Mouse (Mus musculus) kidney, adult 10 weeks (tissue): ENCODE data around the gene Sugp2. TPM values are rescaled to one million over a fixed set of nuclear protein-coding genes. Genes with fewer than 3 reads are reported as not detected.

Experiments used
- polyA plus RNA-seq: library from polyadenylated mRNA; stranded (reverse); fragments of 350-450 nt; fragmentation: Illumina TruSeq; extraction: RNeasy Lipid Tissue Mini Kit (QIAGEN cat#74804); gene quantifications from one replicate; pipeline ENCODE4 v1.2.3, GENCODE M21; 2014; ENCODE audit warnings: low read depth, low replicate concordance

Gene Sugp2
- 3.2 TPM for polyA plus RNA-seq

GRCm38 (mm10) chr8:70234080-70234780 is at the start of gene Sugp2, which contains the start of gene Armc6:
Gene Sugp2, plus strand, starts transcription at chr8:70234226.
Gene Armc6, minus strand, starts transcription at chr8:70234466.

DNA sequence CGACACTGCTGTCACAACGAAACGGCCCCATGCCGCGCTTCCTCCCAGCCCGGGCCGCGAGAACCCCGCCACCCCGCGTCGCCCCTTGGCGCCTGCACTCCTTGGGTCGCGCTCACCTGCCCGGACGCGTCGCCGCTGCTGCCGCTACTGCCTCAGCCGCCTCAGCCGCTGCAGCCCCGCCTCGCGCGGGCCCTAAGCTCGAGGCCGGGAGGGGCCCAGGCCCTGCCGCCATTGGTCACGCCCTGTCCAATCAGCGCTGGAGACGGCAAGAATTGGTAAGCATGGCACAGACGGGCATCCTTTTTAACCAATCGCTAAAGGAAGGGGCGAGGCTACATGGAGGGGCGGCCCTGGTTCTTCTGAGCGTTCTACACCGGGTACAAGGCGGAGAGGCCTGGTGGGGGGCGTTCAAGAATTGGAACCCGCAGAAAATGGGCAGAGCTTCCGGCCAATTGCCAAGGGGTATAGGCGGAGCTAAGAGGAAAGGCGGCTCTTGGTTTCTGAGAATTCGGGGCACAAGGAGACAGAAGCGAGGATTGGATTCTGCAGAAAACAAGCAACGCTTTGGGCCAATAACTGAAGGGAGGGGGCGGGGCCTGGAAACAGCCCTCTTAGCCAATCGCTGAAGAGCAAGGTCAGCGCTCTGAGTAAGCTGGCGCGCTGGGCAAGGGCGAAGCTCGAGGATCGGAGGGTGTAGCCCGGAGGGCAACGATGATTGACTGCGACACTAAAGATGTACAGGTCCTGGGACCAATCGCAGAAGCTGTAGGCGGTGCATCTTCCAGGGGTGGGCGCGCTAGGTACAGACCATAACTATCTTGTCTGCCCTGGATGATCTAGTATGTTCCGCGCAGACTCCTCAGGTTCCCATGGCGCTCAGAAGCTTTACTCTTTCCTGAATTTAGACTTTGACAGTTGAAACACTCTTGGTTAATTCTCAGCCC is 21.6 kb upstream of the Sugp2 start, which contains the start of gene Slc25a42:
Gene Slc25a42 (minus strand): TSS at position 194 of the 944 bp plus-strand sequence.

DNA sequence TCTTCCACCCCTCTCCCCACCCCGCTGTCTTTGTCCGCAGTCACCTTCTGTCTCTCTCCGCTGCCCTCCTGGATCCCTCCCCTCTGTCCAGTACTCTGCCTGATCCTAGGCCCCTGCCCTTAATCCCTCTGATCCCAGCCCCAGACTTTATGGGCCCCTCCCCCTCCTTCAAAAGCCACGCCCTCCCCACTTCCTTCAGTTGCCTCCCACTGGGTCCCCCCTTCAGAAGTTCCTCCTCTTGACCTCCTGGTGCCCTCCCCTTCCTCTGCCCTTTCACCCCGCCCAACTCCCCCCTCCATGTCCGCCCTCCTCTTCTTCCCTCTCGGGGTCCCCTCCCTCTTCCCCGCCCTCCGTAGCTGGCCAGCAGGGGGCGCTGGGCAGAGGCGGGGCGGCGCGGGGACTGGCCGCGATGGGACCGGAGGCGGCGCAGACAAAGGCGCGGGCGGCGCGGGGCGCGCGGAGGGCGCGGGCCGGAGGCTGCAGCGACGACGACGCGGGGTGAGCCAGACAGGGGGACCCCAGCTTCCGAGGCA is 48.6 kb downstream of the Sugp2 start, which contains the start of gene Homer3:
Gene Homer3 (plus strand): TSS at position 225 of the 533 bp plus-strand sequence.

DNA sequence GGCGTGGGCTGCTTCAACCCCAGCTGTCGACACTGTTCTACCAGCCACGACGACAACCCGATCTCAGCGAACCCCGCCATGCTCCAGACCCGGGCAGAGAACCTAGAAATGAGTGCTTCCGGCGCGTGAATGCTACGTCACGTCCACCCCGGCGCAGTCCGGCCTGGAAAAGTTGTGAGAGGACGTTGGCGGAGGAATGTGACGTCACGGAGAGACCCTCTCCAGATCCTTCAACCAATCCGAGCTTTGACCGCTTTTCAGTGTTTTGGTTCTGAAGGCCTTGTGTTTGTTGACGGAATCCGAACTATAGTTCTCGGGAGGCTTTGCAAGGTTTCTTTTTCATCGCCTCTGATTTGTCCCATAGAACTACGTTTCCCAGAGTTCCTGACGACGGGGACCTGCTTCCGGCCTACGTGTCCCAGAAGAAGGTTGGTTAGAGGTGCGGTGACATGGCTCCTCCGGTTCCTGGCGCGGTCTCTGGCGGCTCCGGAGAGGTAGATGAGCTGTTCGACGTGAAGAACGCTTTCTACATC is 68.4 kb downstream of the Sugp2 start, which contains the start of the genes Ddx49 and Cope:
Gene Ddx49 (minus strand): TSS at position 132 of the 533 bp plus-strand sequence.
Gene Cope (plus strand): TSS at position 161 of the 533 bp plus-strand sequence.

DNA sequence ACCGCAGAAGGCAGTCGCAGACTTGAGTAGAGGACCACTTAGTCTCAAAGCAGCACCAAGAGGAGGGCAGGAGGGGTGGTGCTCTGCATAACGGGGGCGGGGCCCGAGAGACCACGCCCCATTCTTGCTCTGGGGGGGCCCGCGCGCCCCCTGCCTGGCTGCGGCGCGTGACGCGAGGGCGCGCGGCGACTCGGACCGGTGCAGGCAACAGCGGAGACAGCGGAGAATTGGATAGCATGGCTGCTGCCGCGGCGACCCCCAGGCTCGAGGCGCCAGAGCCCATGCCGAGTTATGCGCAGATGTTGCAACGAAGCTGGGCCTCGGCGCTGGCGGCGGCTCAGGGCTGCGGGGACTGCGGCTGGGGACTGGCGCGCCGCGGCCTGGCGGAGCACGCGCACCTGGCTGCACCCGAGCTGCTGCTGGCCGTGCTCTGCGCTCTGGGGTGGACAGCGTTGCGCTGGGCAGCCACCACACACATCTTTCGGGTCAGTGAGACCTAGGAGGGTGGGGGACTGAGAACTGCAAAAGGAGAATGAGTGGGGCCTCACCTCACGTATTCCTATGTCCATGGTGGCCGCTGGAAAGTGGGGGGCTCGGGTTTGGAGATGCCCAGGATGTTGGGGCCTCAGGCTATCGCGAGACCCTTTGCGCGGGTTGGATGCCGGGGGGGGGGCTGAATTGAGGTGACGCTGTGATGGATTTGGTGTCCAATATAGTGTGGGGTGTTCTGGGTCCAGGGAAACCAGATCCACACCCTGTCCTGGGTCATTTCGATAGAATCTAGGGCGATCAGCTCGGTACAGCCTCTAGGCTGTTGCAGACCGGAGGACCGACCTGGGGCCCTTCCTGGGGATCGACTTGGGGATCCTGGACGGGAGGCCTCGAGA is 81.8 kb downstream of the Sugp2 start, which contains the start of gene Cers1:
Gene Cers1 (plus strand): TSS at position 152 of the 887 bp plus-strand sequence.

DNA sequence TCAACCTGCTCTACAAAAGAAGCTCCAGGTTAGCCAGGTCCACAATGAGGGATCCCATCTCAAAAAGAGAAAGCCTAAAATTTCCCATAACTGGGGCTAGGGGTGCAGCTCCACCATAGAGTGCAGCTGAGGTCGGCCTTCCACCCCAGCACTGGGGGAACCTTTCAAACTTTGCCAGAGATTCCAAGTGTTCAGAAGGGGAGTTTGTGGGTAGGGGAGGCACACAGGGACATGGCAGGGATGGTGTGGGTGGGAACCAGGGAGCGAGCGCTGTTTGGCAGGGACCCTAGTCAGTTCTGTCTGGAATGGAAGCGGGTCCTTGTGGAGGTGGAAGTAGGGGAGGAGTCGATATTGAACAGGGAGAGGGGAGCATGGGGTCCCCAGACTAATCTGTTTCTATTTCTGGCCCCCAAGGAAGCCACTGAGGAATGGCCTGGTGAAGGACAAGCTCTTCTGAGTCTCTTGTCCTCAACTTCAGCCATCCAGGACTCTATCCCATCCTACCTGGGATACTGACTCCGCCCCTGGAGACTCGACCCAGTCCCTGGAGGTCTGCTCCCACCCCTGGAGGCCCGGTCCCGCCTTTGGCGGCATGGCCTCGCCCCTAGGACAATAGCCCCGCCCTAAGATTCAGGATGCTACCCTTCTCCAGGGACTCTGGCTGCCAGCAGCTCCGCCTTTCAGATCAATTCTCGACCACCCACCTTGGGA is 95.3 kb downstream of the Sugp2 start, which contains the start of gene Gdf1:
Gene Gdf1 (plus strand): TSS at position 694 of the 711 bp plus-strand sequence.

Other genes with a start within 250 kb of the Sugp2 start
- 5.7 TPM for gene Gatad2a, start 237.8 kb upstream of the Sugp2 start, polyA plus RNA-seq
- gene Mau2, start 191.5 kb upstream of the Sugp2 start, polyA plus RNA-seq = 7.8 TPM
- gene Sugp1, start 191.4 kb upstream of the Sugp2 start, polyA plus RNA-seq = 4.8 TPM
- 2.3 TPM for gene Tm6sf2, start 161.3 kb upstream of the Sugp2 start, polyA plus RNA-seq
- gene Hapln4, start 150.8 kb upstream of the Sugp2 start, polyA plus RNA-seq = not detected
- gene Ncan, start 113.4 kb upstream of the Sugp2 start, polyA plus RNA-seq = not detected
- gene Nr2c2ap, start 102.9 kb upstream of the Sugp2 start, polyA plus RNA-seq = 1.2 TPM
- gene Rfxank, start 95.1 kb upstream of the Sugp2 start, polyA plus RNA-seq = 0.81 TPM
- 9.1 TPM for gene Borcs8, start 94.7 kb upstream of the Sugp2 start, polyA plus RNA-seq
- gene Mef2b, start 94.5 kb upstream of the Sugp2 start, polyA plus RNA-seq = not detected
- gene Tmem161a, start 61.9 kb upstream of the Sugp2 start, polyA plus RNA-seq = 4.8 TPM
- gene Slc25a42, start 21.9 kb upstream of the Sugp2 start, polyA plus RNA-seq = 4.1 TPM
- 0.93 TPM for gene Armc6, start 240 bp downstream of the Sugp2 start, polyA plus RNA-seq
- not detected for gene Homer3, start 48.6 kb downstream of the Sugp2 start, polyA plus RNA-seq
- gene Ddx49, start 68.3 kb downstream of the Sugp2 start, polyA plus RNA-seq = 2.9 TPM
- gene Cope, start 68.3 kb downstream of the Sugp2 start, polyA plus RNA-seq = 0.65 TPM
- gene Cers1, start 81.5 kb downstream of the Sugp2 start, polyA plus RNA-seq = not detected
- gene Gdf1, start 95.6 kb downstream of the Sugp2 start, polyA plus RNA-seq = not detected
- 1.9 TPM for gene Upf1, start 119.1 kb downstream of the Sugp2 start, polyA plus RNA-seq
- gene Comp, start 139.3 kb downstream of the Sugp2 start, polyA plus RNA-seq = not detected
- gene Crtc1, start 205.4 kb downstream of the Sugp2 start, polyA plus RNA-seq = 0.93 TPM
- gene Klhl26, start 242.7 kb downstream of the Sugp2 start, polyA plus RNA-seq = 2.1 TPM